Mouse (Mus musculus) gastrocnemius, postnatal 25 days (tissue): ENCODE data around the gene Cst3. TPM values are rescaled to one million over a fixed set of nuclear protein-coding genes. Genes with fewer than 3 reads are reported as not detected.

Source experiments
- DNase-seq: peaks from one replicate; pipeline ENCODE4 v3.0.0; 2022
- long read RNA-seq, 2 experiments: library from polyadenylated mRNA; stranded (forward); transcript quantifications; one replicate each; pipeline ENCODE4 v2.0.0; 2021
- total RNA-seq, 2 experiments: library from RNA; stranded (reverse); gene quantifications; 1 replicate in 1 of 2; 2 replicates in 1 of 2; pipeline ENCODE4 v1.2.3; 2021

The Cst3 gene
- total RNA-seq, result 100 to 1,000 TPM; 540 to 563 TPM
- long read RNA-seq, experiment 1, transcript Cst3-201 (3 exons, 860 nt), result major isoform, 968 of 1,018 reads
- long read RNA-seq, experiment 1, partial matches to known transcripts, result 14 of 1,018 reads
- long read RNA-seq, experiment 1, other reads (novel, unspliced or antisense), result 36 of 1,018 reads
- long read RNA-seq, experiment 2, transcript Cst3-201 (3 exons, 860 nt), result major isoform, 823 of 849 reads
- long read RNA-seq, experiment 2, partial matches to known transcripts, result 19 of 849 reads
- long read RNA-seq, experiment 2, other reads (novel, unspliced or antisense), result 6 of 849 reads

DNA sequence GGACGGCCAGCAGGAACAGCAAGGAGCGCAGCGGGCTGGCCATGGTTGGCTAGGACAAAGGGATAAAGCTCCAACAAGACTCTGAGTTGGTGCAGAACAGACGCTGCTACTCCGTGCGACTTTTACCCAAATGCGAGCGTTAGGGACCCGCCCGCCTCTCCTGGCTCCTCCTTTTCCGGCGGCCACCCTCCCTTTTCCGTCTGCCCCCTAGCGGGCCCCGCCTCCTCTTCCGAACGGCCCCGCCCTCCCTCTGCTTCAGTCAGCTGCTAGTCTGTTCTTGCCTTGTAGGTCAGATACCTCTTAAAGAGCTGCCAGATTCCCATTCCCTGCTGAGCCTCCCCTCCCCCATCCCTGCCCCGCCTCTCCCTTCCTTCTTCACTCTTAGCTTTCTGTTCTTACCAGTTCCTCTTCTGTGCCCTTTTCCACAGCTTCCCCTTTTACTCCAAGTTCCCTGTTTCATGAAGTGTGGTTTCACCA, at the start of gene Cst3:
Cst3 (minus strand) TSS at position 358 of the 477 bp plus-strand sequence.
- peak; percentile 97 for DNase-seq

DNA sequence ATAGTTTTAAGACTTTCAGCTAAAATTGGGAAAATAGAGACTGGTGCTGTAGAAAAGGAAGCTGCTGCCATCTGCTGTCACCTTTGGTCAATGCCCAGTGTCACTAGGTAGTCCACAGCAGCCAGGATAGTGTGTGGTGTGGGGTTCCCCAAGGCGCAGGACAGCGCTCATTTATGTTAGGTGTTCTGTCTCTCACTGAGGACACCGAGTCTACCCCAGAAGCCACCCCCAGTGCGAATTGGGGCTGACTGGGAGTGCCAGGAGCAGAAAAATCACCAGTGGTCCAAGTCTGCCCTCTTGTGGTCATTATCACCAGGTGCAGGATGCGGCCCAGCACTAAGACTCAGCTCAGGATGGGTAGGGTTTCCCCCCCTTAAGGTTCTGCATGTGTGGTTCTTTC, 26.8 kb upstream of the Cst3 start:
- peak; percentile 49 for DNase-seq

DNA sequence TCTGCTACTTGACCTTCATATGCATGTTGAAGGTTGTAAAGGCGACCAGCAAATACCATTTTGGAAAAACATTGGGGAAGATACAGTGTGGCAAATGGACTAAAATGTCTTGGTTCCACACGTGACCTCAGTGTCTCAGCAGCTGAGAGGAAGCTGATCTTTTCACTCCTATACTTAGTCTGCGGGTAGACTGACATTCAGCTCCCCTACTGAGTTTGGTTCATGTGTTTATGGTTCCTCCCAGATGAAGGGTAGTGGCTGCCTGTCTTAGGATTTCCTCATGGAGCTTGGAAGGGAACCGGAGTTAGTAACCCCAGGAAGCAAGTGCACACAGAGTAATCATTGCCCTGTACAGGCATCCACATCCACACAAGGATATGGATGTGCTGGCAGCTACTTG, 24.8 kb upstream of the Cst3 start:
- no peak for DNase-seq

DNA sequence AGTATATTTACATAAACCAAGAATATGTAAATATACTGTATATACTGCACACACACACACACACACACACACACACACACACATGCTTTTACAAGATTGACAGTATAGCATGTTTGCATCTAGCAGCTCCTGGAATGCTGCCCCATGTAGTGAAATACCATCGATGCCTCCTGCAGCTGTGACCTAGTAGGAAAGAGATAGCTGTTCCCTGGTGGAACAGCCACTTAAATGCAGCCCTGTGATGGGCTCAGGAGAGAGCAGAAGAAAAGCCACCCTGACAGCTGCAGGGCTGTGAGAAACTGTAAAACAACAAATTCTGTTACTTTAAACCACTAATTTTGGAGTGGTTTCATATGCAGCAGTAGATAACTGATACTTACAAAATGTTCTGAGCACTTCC, 20.7 kb upstream of the Cst3 start:
- no peak for DNase-seq

DNA sequence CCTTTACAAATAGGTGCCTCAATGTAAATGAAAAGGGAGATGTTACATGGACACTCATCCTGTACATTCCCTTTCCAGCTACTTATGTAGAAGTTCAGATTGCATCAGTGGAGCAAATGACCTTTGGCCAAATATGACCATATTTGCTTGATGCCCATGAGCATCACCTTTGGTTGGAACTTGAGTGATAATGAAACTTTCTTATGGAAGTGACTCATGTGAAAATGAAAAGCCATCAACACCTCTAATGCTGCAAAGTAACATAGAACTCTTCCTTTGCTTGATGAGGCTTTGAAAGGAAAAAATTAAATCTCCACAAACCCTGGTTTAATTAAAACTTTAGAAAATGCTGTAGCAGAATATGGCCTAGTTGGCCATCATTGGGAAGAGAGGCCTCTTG, 17.6 kb upstream of the Cst3 start:
- DNase-seq, result no peak

DNA sequence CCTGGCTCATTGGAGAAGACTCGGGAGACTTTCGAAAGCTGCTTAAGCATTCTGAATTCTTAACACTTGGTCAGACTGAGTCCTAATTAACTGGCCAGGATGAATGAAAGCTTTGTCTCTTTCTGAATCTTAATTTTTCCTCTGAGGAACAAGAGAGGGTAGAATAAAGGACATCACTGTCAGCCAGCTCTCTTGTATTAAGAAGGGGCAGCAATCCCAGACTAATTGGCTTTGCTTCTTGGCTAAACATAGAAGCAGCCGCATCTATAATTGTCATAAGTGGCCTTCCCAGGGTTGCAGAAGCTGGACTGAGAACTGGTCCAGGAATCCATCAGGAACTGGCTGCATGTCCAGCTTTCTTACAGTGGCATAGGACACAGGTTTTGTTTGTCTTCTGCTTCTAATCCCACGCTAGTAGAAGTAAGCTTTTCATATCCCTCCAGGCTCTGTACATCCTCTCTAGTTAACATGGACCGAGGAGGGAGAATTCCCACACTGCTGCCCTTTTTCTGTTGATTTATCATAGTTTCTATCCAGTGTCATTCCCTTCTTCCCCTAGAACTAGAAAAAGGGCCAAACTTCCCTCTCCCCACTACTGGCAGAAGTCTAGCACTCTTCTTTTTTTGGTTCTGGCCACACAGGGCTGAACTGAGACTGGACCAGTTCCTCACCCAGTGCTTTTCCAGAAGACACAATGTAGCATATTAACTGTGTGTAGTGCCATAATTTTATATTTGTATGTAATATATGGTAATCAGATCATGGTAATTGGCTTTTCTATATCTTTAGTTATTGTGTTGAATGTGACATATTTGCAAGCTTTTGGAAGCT, 14.7 kb upstream of the Cst3 start:
- DNase-seq, result peak; percentile 22

DNA sequence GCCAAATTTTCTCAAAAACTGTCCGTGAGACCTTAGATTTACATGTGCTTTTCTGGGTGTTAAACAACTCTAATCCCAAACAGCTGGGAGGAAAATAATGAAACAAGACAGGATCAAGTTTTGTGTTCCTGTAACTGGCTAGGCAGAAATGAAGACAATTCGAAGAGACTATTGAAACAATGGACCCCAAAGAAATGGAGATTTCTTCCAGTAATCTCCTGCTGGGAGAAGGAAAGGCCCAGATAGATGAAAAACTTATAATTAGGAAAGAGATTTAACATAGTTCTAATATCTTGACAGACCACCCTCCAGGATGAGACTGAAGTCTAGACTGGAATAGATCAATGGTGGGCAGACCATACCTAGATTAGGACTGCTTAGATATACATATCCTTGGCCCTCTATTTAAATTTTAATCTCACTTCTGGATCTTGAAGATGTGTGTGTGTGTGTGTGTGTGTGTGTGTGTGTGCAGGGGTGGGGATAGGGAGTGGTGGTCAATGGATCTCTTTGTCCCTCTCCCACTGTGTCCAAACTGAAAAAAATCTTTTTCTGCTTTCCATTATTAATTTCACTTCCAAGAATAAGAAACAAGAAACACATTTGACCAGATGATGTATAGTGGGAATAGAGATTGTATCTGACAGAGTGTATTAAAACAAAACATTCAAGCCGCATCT, 14.0 kb upstream of the Cst3 start:
- DNase-seq, result no peak

DNA sequence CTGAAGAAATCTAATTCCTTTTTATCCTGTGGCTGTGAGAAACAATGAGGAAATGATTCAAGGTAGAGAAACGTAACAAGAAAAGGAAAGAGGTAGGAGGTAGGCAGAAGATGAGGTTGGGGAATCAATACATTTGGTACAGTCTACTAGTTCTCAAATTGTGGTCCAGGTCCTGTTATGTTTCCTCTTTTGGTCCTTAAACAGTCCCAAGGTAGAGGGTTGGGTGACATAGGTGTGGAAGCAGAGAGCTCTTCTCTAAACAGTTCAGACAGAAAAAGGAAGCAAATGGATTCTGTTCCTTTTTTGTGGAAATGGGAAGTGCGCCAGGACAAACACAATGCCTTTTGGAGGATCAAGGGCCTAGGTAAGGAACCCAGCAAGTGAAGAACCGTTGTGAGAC, 13.4 kb upstream of the Cst3 start:
- no peak for DNase-seq

DNA sequence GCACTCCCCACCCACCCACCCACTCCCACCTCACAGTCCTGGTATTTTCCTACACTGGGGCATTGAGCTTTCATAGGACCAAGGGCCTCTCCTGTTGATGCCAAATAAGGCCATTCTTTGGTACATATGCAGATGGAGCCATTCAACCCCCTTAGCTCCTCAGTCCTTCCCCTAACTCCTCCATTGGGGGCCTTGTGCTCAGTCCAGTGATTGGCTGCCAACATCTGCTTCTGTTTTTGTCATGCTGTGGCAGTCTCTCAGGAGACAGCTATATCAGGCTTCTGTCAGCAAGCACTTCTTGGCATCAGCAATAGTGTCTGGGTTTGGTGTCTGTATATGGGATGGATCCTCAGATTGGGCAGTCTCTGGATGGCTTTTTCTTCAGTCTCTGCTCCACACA, 9.2 kb upstream of the Cst3 start:
- no peak for DNase-seq

DNA sequence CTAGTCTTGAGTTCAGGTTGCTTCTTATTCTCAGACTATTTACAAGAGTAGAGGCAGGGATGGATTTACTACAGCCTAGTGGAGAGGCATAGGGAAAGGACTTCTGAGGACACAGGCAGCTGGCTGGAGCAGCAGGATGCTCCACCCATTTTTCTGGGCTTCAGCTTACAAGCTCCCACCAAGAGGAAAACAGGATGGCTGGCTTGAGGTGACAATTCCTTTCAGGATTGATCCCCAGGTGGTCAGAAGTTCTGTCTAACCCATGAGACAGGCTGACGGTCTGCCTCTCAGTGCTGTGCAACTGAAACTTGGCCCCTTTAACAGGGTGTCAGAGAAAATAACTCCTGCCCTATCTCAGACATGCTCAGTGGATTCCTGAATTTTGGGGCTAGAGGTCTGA, 3.7 kb upstream of the Cst3 start:
- peak; percentile 60 for DNase-seq

DNA sequence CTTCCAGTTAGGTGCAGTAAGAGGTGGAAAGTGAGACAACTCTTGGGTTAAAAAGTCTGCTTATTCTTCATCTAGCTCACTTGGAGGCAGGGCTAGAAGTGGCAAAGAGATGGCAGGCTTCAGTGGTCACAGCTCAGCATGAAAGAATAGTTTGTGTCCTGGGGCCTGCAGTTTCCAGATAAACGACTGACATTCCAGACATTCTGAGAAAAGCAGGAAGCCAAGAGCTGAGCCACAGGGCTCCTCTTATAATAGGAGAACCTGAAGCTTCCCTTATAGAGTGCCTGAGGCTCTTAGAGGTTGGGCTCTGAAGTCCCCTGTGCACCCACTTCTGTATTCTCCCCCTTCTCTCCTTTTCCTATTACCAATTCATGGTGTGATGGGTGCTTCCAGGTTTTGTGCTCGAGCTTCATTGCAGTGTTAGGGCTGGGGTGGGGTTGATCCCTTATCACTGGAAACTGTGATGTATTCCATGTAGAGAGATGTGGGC, 3.2 kb upstream of the Cst3 start:
- no peak for DNase-seq

DNA sequence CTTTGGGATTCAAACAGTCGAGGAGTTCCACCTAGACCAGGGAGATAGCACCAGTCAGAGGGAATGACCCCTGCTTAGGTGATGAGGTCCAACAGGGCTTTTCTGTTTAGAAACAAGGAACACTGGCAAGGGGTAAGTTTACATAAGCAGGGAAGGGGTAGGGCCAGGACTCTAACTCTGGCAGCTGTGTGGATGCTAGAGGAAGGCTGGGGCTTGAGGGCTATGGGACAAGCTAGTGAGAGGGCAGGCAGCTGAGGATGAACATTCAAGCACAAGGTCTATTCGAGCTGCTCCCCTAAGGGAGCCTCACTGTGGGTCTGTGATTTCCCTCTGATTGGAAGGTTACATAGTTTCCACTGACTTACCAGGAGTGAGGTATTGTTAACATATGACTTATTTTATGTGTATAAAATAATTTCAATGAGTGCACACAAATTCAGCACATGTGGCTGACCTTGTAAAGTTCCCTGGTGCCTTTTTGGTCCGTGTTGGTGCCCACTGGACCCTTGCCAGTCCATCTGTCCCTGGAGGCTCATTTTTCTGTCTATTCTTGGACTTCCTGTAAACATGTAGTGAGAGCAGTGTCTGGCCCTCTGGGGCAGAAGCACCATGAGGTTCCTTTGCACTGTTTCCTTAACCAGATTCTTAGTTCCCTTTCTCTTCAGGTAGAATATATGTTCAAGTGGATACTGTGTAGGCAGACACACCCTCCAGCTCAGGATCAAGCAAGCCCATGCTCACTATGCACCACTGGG, 1.7 kb upstream of the Cst3 start:
- peak; percentile 62 for DNase-seq

DNA sequence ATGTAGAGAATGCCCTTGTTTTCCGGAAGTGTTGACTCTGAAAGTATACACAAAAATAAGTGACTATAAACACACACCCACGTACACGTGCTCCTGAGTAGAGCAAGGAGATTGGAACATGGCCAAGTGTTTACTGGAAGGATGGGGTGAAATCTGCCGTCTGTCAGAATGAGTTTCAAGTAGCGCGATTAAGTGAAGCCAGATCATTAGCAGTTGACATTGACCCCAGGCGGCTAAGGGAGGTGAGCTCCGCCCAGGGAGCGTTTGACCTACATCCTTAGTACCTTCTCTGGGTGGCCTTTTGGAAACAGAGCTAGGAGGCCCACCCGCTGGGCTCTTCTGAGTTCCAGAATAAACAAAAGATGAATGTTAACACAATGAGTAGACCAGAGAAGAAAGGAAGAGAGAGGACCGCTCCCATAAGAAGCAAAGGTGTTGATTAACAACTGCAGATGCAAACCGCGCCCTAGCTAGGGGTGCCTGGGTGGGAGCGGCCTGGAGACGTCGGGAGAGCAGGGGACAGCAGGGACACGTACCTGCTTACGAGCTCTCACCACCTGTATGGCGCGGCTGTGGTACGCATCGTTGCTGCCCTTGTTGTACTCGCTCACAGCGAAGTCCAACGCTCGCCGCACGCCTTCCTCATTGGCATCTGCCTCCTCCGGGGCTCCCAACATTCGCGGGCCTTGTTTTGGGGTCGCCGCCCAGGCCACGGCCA, 716 bp downstream of the Cst3 start:
- no peak for DNase-seq

DNA sequence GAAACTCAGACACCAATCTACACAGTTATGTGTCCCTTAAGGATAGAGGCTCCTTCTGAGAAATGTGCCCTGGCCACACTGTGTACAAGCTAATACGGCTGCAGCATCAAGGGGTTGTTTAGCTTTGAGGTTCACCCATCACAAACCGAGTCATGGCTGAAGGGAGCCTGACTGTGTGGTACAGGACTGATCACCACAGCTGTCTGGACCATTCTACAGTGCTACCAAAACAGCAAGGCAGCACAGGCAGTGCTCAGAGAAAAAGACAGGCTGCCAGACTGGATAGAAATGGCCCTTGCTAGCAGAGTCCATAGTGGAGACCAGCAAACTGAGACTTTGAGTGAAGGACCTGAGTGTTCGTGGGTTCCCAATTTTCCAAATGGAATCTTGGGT, 1.3 kb downstream of the Cst3 start:
- DNase-seq, result no peak

DNA sequence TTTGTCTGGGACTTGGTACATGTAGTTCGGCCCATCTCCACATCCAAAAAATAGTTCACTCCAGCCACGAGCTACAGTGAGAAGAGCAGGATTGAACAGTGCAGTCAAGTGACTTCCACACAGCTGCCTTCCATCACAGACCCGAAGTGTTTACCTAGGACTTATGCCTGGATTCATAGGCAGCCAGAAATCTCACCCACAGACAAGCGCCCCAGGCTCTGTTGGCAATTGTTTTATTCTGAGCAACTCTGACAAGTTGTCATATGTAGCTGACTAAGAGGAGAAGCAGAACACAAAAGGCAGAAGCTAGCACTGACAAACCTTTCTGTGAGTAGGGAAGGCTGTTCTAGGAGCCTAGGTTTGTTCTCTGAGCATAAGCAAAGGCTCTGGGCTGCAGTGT, 2.6 kb downstream of the Cst3 start:
- no peak for DNase-seq

DNA sequence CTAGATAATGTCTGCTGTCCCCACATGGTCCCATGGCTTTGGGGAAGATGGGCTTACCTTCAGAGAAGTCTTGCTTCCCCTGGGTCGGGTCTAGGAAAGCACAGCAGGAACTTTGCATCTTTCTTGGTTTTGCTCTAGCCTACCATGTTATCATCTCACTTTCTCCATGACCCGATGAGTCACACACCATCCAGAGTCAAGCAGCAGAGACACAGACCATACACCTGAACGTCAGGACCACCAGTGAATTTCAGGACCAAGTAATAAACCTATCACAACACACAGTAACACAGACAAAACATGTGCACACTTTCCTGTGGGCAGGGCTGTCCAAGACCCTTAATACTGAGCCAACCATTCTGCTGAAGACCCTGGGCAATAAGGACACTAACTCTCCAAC, 5.0 kb downstream of the Cst3 start:
- no peak for DNase-seq

DNA sequence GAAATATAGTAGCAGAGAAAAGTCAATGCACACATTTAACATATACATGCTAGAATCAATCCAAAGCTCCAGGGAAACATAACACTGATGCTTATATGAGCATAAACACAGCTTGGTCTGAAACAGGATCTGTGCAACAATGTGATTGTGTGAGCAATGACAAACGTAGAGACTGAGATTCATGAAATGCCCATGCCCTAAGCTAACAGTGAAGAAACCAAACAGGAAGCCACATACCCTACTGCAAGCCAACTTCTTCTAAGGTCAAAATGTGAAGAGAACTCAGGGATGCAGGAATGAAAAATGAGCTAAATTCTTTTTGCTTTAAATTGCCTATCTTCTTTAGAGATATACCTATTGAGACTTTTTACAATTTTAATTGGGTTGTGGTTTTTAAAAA, 6.5 kb downstream of the Cst3 start:
- DNase-seq, result no peak

DNA sequence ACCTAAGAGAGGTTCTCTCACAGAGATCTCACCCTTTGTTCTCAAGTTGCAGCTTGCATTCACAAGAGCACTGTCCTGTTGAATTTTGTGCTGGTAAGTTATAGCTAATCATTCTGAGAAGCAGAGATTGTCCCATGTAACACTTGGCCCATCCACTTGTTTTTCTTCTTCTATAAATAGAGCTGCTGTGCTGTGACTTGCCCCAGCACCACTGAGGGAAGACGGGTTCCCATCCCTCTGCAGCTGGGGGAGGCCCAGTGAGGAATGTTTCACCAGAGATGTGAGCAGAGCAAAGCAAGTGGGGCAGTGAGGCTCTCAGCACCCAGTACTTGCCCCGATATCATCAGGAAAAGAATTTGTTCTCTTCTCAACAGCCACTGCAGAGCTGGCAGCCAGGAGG, 10.5 kb downstream of the Cst3 start, which contains the start of gene 9230104L09Rik:
9230104L09Rik (minus strand) TSS at position 73 of the 400 bp plus-strand sequence.
- peak; percentile 32 for DNase-seq

DNA sequence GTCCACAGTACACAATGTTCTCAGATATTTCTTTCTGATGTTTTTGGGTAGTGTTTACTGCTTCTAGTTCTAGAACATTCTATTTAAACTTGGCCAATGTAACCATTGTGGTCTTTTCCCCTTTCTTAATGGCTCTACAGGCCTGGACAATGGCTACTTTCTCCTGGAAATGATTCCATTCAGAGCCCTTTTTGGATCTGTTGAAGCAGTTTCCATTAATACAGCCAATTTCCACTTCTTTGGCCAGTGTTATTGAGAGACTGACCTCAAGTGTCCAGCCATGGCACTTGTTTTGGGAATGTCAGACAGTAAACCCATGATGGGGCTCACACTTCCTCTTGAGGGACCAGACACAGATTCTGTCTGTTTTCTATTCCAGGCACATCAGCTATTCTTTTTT, 13.8 kb downstream of the Cst3 start:
- DNase-seq, result no peak

DNA sequence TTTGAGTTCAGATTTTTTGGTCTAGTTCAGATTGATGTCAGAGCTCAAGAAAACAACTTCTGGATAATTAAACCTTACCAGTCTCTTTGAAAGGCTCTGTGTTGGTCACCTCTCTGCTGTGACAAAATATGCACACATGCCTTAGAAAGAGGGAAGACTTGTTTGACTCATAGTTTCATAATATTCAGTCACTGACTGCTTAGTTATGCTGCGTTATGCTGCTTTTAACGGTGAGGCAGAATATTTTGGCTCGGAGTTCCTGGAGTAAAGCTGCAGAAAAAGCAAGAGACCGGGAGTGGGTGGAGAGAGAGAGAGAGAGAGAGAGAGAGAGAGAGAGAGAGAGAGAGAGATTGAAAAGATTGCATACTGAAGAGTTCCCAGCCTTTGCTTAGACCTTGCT, 14.5 kb downstream of the Cst3 start:
- no peak for DNase-seq

DNA sequence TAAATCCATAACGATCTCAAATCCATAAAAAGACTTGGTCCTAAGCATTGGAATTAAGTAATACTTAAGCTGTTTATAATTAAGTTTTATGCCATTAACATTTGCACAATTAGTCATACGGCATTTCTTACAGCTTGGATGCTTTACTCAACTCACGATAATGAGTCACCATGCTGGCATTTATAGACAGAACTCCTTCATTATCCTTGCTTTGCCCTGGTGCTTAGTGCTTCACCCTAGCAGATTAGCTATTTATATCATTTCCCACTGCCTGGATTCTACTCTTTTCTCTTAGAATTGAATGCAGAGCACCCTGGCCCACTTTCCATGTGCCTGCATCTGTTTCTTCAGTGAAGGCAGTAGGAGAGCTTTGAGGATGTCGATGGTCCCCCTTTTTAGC, 18.0 kb downstream of the Cst3 start:
- no peak for DNase-seq
